ENCODE assay signal across 21 mouse cellular contexts in genomic region chr13:93163303-93163702, GRCm38 (mm10). TPM values are rescaled to one million over a fixed set of nuclear protein-coding genes. Genes with fewer than 3 reads are reported as not detected.
"Had no signal": no experiment of that assay in that cellular context is flagged by ENCODE, and none has a peak within 500 bp of the region (broad histone marks: within the 10 kb centered on the region; RNA-seq: fewer than 3 reads in every experiment).

No protein-coding gene starts in this region.

- H3K4me3 ChIP-seq: intestine, embryonic 15.5 days; kidney, embryonic 15.5 days; layer of hippocampus, adult 2 months; limb, embryonic 10.5 days; limb, embryonic 13.5 days; liver, embryonic 12.5 days; liver, embryonic 15.5 days; lung, embryonic 15.5 days; megakaryocyte, embryonic 14.5 days; midbrain, embryonic 10.5 days; midbrain, embryonic 13.5 days; myocyte; neural tube, embryonic 13.5 days had no signal

- H3K27me3 ChIP-seq: intestine, embryonic 15.5 days; kidney, embryonic 15.5 days; limb, embryonic 13.5 days; liver, embryonic 12.5 days; liver, embryonic 15.5 days; lung, embryonic 15.5 days; megakaryocyte, embryonic 14.5 days; midbrain, embryonic 13.5 days; neural tube, embryonic 13.5 days had no signal

- DNase-seq: kidney, adult 11 months; layer of hippocampus, adult 9-11 months; liver; lung, adult 18-20 months; lung, postnatal 10 days; lung, postnatal 36 days; thymus, postnatal 25 days had no signal

- ATAC-seq: intestine, embryonic 15.5 days; liver, embryonic 12.5 days; midbrain, embryonic 13.5 days; midbrain, embryonic 16.5 days had no signal

- H3K27ac ChIP-seq: intestine, embryonic 15.5 days; kidney, embryonic 15.5 days; layer of hippocampus, adult 2 months; limb, embryonic 10.5 days; limb, embryonic 13.5 days; liver, embryonic 12.5 days; liver, embryonic 15.5 days; lung, embryonic 15.5 days; midbrain, embryonic 10.5 days; midbrain, embryonic 13.5 days; neural tube, embryonic 13.5 days had no signal

- H3K4me2 ChIP-seq: intestine, embryonic 15.5 days; kidney, embryonic 15.5 days; limb, embryonic 13.5 days; liver, embryonic 12.5 days; liver, embryonic 15.5 days; lung, embryonic 15.5 days; midbrain, embryonic 13.5 days; neural tube, embryonic 13.5 days had no signal

- H3K4me1 ChIP-seq: intestine, embryonic 15.5 days; kidney, embryonic 15.5 days; limb, embryonic 10.5 days; limb, embryonic 13.5 days; liver, embryonic 12.5 days; liver, embryonic 15.5 days; lung, embryonic 15.5 days; midbrain, embryonic 10.5 days; midbrain, embryonic 13.5 days; neural tube, embryonic 13.5 days had no signal

- H3K9me3 ChIP-seq: intestine, embryonic 15.5 days; kidney, embryonic 15.5 days; limb, embryonic 10.5 days; limb, embryonic 13.5 days; liver, embryonic 12.5 days; liver, embryonic 15.5 days; lung, embryonic 15.5 days; megakaryocyte, embryonic 14.5 days; midbrain, embryonic 10.5 days; midbrain, embryonic 13.5 days; neural tube, embryonic 13.5 days had no signal

- H3K9ac ChIP-seq: intestine, embryonic 15.5 days; kidney, embryonic 15.5 days; limb, embryonic 13.5 days; liver, embryonic 12.5 days; liver, embryonic 15.5 days; lung, embryonic 15.5 days; midbrain, embryonic 13.5 days; neural tube, embryonic 13.5 days had no signal

RNA-seq across cellular contexts. Expression of gene Cmya5, which starts 18.8 kb away (rescaled TPM):
- polyA plus RNA-seq: liver, embryonic 12.5 days had no signal
